Mouse (Mus musculus) kidney, adult 2 months (tissue): ENCODE data around the gene Wrap53. TPM values are rescaled to one million over a fixed set of nuclear protein-coding genes. Genes with fewer than 3 reads are reported as not detected.
"Not testable (repeated sequence)": the region's sequence is repeated elsewhere in the genome, so short reads cannot be mapped to it uniquely, and the experiment has no call there.

Experiments
- DNase-seq: peaks from one replicate; pipeline ENCODE4 v3.0.0; 2021
- H3K27ac ChIP-seq: fragments of 200-500 bp; 2 replicates; pipeline ENCODE4 v1.5.1; 2012; ENCODE audit warnings: low read depth, low read length, control low read depth, inconsistent platforms; ENCODE audit not compliant: insufficient read depth
- H3K27me3 ChIP-seq: fragments of 200-500 bp; replicated peaks from 2 replicates; pipeline ENCODE4 v1.6.1; 2012; ENCODE audit warnings: mild to moderate bottlenecking, moderate library complexity, low read length, inconsistent platforms; ENCODE audit not compliant: control insufficient read depth, insufficient read depth
- H3K36me3 ChIP-seq: fragments of 200-500 bp; 2 replicates; pipeline ENCODE4 v1.6.1; 2012; ENCODE audit warnings: mild to moderate bottlenecking, moderate library complexity, low read length, inconsistent platforms; ENCODE audit not compliant: control insufficient read depth, insufficient read depth
- H3K4me1 ChIP-seq: fragments of 200-500 bp; 2 replicates; pipeline ENCODE4 v1.6.1; 2011; ENCODE audit warnings: low read length; ENCODE audit not compliant: control insufficient read depth, insufficient read depth
- H3K4me3 ChIP-seq: fragments of 200-500 bp; 2 replicates; pipeline ENCODE4 v1.5.1; 2011; ENCODE audit warnings: mild to moderate bottlenecking, low read depth, low read length, control low read depth; ENCODE audit not compliant: insufficient read depth
- CTCF ChIP-seq: fragments of 200-500 bp; conservative IDR thresholded peaks from 2 replicates; pipeline ENCODE4 v1.5.1; 2011; ENCODE audit warnings: low read depth, mild to moderate bottlenecking, control low read depth, low read length, moderate library complexity, mixed read lengths; ENCODE audit not compliant: insufficient read depth, insufficient read length
- POLR2A ChIP-seq: fragments of 200-500 bp; IDR thresholded peaks from one replicate; pipeline ENCODE4 v1.6.1; 2011; ENCODE audit warnings: low read depth, low read length, control low read depth
- WGBS: fragments of 180-500 bp; shearing (Covaris S2); methylation state at CpG from one replicate; pipeline ENCODE4 v1.1.7; 2018; 5-methylcytosine and 5-hydroxymethylcytosine counted together
- polyA plus RNA-seq: library from polyadenylated mRNA; depleted of rRNA; stranded (reverse); fragments of >200 nt; gene quantifications from 2 replicates; pipeline ENCODE4 v1.2.3, GENCODE M21; 2012

Wrap53 gene
- polyA plus RNA-seq, 1 experiment: 20.7 TPM

GRCm38 (mm10) chr11:69547071-69547470 lies 33.0 kb downstream of the Wrap53 start:
- 4% methylated on average over 15 of the region's 15 CpGs for WGBS
- no peaks in the 10 kb centered on the region for H3K27me3 ChIP-seq
- peaks cover 7% of the 10 kb centered on the region; the same call in 1 of the 2 replicates for H3K4me1 ChIP-seq
- peak; percentile 57 for DNase-seq
- no peak overlapping the region for H3K27ac ChIP-seq
- H3K36me3 ChIP-seq: no peaks in the 10 kb centered on the region
- TF ChIP-seq CTCF (peak; percentile 55), POLR2A (no peak)
- peak overlapping the region; percentile 33 for H3K4me3 ChIP-seq

- under 1% methylated on average over 44 of the region's 44 CpGs for WGBS
Measured at GRCm38 (mm10) chr11:69546423-69547053, 33.5 kb downstream of the Wrap53 start.

GRCm38 (mm10) chr11:69545957-69546356 lies 34.1 kb downstream of the Wrap53 start:
- Histone ChIP-seq H3K27me3 (no peaks in the 10 kb centered on the region), H3K27ac (no peak overlapping the region), H3K36me3 (no peaks in the 10 kb centered on the region), H3K4me1 (peaks cover 7% of the 10 kb centered on the region; the same call in 1 of the 2 replicates), H3K4me3 (peak overlapping the region; percentile 33; the same call in 1 of the 2 replicates)
- no peak for TF ChIP-seq POLR2A
- no peak for TF ChIP-seq CTCF
- WGBS: 32% methylated on average over 7 of the region's 7 CpGs
- peak; percentile 8 for DNase-seq

More at GRCm38 (mm10) chr11:69546423-69547053, 33.5 kb downstream of the Wrap53 start:
- H3K4me3 ChIP-seq: peak overlapping the region; percentile 33
- H3K4me1 ChIP-seq: peaks cover 7% of the 10 kb centered on the region; the same call in 1 of the 2 replicates
- TF ChIP-seq CTCF (peak; percentile 47; the same call in 1 of the 2 replicates), POLR2A (no peak)
- H3K27me3 ChIP-seq: no peaks in the 10 kb centered on the region
- H3K27ac ChIP-seq: no peak overlapping the region
- H3K36me3 ChIP-seq: no peaks in the 10 kb centered on the region
- peak; percentile 79 for DNase-seq

GRCm38 (mm10) chr11:69543598-69543997 lies 36.5 kb downstream of the Wrap53 start:
- Histone ChIP-seq H3K36me3 (no peaks in the 10 kb centered on the region), H3K27ac (no peak overlapping the region), H3K4me1 (peaks cover 7% of the 10 kb centered on the region; the same call in 1 of the 2 replicates), H3K4me3 (no peak overlapping the region), H3K27me3 (no peaks in the 10 kb centered on the region)
- TF ChIP-seq CTCF: no peak
- DNase-seq: no peak
- WGBS: 77% methylated on average over 3 of the region's 3 CpGs

- not testable (repeated sequence) for H3K27me3 ChIP-seq, H3K36me3 ChIP-seq, H3K4me3 ChIP-seq, DNase-seq, H3K27ac ChIP-seq, H3K4me1 ChIP-seq
- 63% methylated on average over 1 of the region's 3 CpGs for WGBS
Measured at GRCm38 (mm10) chr11:69541741-69542140, 38.3 kb downstream of the Wrap53 start.

- DNase-seq: no peak
- no peak for TF ChIP-seq POLR2A
- TF ChIP-seq CTCF: no peak
- H3K36me3 ChIP-seq: no peaks in the 10 kb centered on the region
- WGBS: 92% methylated on average over 2 of the region's 2 CpGs
- H3K27me3 ChIP-seq: no peaks in the 10 kb centered on the region
- no peak overlapping the region for H3K4me3 ChIP-seq
- H3K4me1 ChIP-seq: peaks cover 6% of the 10 kb centered on the region; the same call in 1 of the 2 replicates
- H3K27ac ChIP-seq: no peak overlapping the region
Measured at GRCm38 (mm10) chr11:69540700-69541099, 39.4 kb downstream of the Wrap53 start.

- DNase-seq: no peak
- H3K27ac ChIP-seq: no peak overlapping the region
- H3K4me3 ChIP-seq: no peak overlapping the region
- H3K27me3 ChIP-seq: no peaks in the 10 kb centered on the region
- 71% methylated on average over 1 of the region's 1 CpGs for WGBS
- no peaks in the 10 kb centered on the region for H3K36me3 ChIP-seq
- TF ChIP-seq CTCF: no peak
- TF ChIP-seq POLR2A: no peak
- H3K4me1 ChIP-seq: peaks cover 6% of the 10 kb centered on the region; the same call in 1 of the 2 replicates
Measured at GRCm38 (mm10) chr11:69534990-69535389, 45.1 kb downstream of the Wrap53 start.
